Mouse (Mus musculus): ENCODE results near the gene Xirp1. TPM values are rescaled to one million over a fixed set of nuclear protein-coding genes. Genes with fewer than 3 reads are reported as not detected.

The Xirp1 gene
- polyA plus RNA-seq (2016; fragmentation: Nextera tagmentation; extraction: Ambion mirVana) = 0.44 and 0.59 TPM in 2 replicates

GRCm38 (mm10) chr9:120023086-120023811 is at the start of gene Xirp1:
TSS of gene Xirp1 (minus strand) at chr9:120023598.
- no peak within 1 kb of the TSS for H3K27ac ChIP-seq
- H3K4me3 ChIP-seq (replicated peaks) = no peak within 1 kb of the TSS
- no peaks in the 10 kb centered on the region for H3K36me3 ChIP-seq
- WGBS = 87% methylated on average over 18 of the region's 18 CpGs
- no peak within 1 kb of the TSS for H3K4me2 ChIP-seq
- no peaks in the 10 kb centered on the region for H3K9me3 ChIP-seq
- 0 out of 2 replicates have a peak, but pooled peaks have one; percentile 22 for ATAC-seq (ENCODE audit: insufficient number of reproducible peaks, insufficient read depth, low FRiP score, low TSS enrichment, low read depth)
- H3K4me1 ChIP-seq (replicated peaks) = peaks cover 6% of the 10 kb centered on the region; the same call in 1 of the 2 replicates
- no peak within 1 kb of the TSS for H3K9ac ChIP-seq (replicated peaks)
- H3K27me3 ChIP-seq = no peaks in the 10 kb centered on the region

GRCm38 (mm10) chr9:120073169-120073568 is 49.8 kb upstream of the Xirp1 start:
- no peak overlapping the region for H3K4me2 ChIP-seq
- WGBS = 20% methylated on average over 3 of the region's 3 CpGs
- H3K4me1 ChIP-seq (replicated peaks) = no peaks in the 10 kb centered on the region
- H3K9ac ChIP-seq (replicated peaks) = no peak overlapping the region
- H3K9me3 ChIP-seq = no peaks in the 10 kb centered on the region
- no peaks in the 10 kb centered on the region for H3K27me3 ChIP-seq
- no peaks in the 10 kb centered on the region for H3K36me3 ChIP-seq
- no peak for ATAC-seq (ENCODE audit: insufficient number of reproducible peaks, insufficient read depth, low FRiP score, low TSS enrichment, low read depth)
- H3K4me3 ChIP-seq (replicated peaks) = no peak overlapping the region
- H3K27ac ChIP-seq = no peak overlapping the region

- H3K36me3 ChIP-seq = no peaks in the 10 kb centered on the region
- WGBS = 78% methylated on average over 2 of the region's 2 CpGs
- no peak overlapping the region for H3K27ac ChIP-seq
- ATAC-seq (ENCODE audit: insufficient number of reproducible peaks, insufficient read depth, low FRiP score, low TSS enrichment, low read depth) = no peak
- H3K4me3 ChIP-seq (replicated peaks) = no peak overlapping the region
- H3K27me3 ChIP-seq = no peaks in the 10 kb centered on the region
- H3K4me1 ChIP-seq (replicated peaks) = no peaks in the 10 kb centered on the region
- no peaks in the 10 kb centered on the region for H3K9me3 ChIP-seq
- H3K4me2 ChIP-seq = no peak overlapping the region
- no peak overlapping the region for H3K9ac ChIP-seq (replicated peaks)
Observed at GRCm38 (mm10) chr9:120071251-120071650, 47.9 kb upstream of the Xirp1 start.

GRCm38 (mm10) chr9:120069779-120070178 is 46.4 kb upstream of the Xirp1 start, which contains the start of gene Cx3cr1:
TSS of gene Cx3cr1 (minus strand) at chr9:120069879.
- 75% methylated on average over 11 of the region's 11 CpGs for WGBS
- no peak for ATAC-seq (ENCODE audit: insufficient number of reproducible peaks, insufficient read depth, low FRiP score, low TSS enrichment, low read depth)
- H3K9ac ChIP-seq (replicated peaks) = no peak within 1 kb of the TSS

GRCm38 (mm10) chr9:120068047-120068446 is 44.6 kb upstream of the Xirp1 start:
- no peak overlapping the region for H3K4me3 ChIP-seq (replicated peaks)
- H3K4me2 ChIP-seq = no peak overlapping the region
- no peak overlapping the region for H3K9ac ChIP-seq (replicated peaks)
- no peaks in the 10 kb centered on the region for H3K27me3 ChIP-seq
- no peak for ATAC-seq (ENCODE audit: insufficient number of reproducible peaks, insufficient read depth, low FRiP score, low TSS enrichment, low read depth)
- no peak overlapping the region for H3K27ac ChIP-seq
- 55% methylated on average over 10 of the region's 10 CpGs for WGBS
- H3K9me3 ChIP-seq = no peaks in the 10 kb centered on the region
- no peaks in the 10 kb centered on the region for H3K4me1 ChIP-seq (replicated peaks)
- no peaks in the 10 kb centered on the region for H3K36me3 ChIP-seq

More at GRCm38 (mm10) chr9:120069779-120070178, 46.4 kb upstream of the Xirp1 start, which contains the start of gene Cx3cr1:
- H3K4me1 ChIP-seq (replicated peaks) = no peaks in the 10 kb centered on the region
- H3K27me3 ChIP-seq = no peaks in the 10 kb centered on the region
- H3K4me2 ChIP-seq = no peak within 1 kb of the TSS
- H3K9me3 ChIP-seq = no peaks in the 10 kb centered on the region
- H3K36me3 ChIP-seq = no peaks in the 10 kb centered on the region
- H3K27ac ChIP-seq = no peak within 1 kb of the TSS
- no peak within 1 kb of the TSS for H3K4me3 ChIP-seq (replicated peaks)

- Histone ChIP-seq H3K4me3 (replicated peaks) (no peak overlapping the region), H3K36me3 (no peaks in the 10 kb centered on the region), H3K4me1 (replicated peaks) (no peaks in the 10 kb centered on the region), H3K4me2 (no peak overlapping the region), H3K27ac (no peak overlapping the region), H3K27me3 (no peaks in the 10 kb centered on the region), H3K9me3 (no peaks in the 10 kb centered on the region), H3K9ac (replicated peaks) (no peak overlapping the region)
- ATAC-seq (ENCODE audit: insufficient number of reproducible peaks, insufficient read depth, low FRiP score, low TSS enrichment, low read depth) = no peak
- WGBS = 81% methylated on average over 2 of the region's 2 CpGs
Observed at GRCm38 (mm10) chr9:120067609-120068008, 44.2 kb upstream of the Xirp1 start.

GRCm38 (mm10) chr9:120064317-120064716 is 40.9 kb upstream of the Xirp1 start:
- 65% methylated on average over 4 of the region's 4 CpGs for WGBS
- no peak overlapping the region for H3K4me2 ChIP-seq
- no peak; the same call in 1 of the 2 replicates for ATAC-seq (ENCODE audit: insufficient number of reproducible peaks, insufficient read depth, low FRiP score, low TSS enrichment, low read depth)
- H3K36me3 ChIP-seq = no peaks in the 10 kb centered on the region
- no peak overlapping the region for H3K4me3 ChIP-seq (replicated peaks)
- H3K9ac ChIP-seq (replicated peaks) = no peak overlapping the region
- 0 out of 2 replicates have a peak, but pooled peaks cover 3% of the 10 kb centered on the region for H3K9me3 ChIP-seq
- no peak overlapping the region for H3K27ac ChIP-seq
- H3K4me1 ChIP-seq (replicated peaks) = no peaks in the 10 kb centered on the region
- no peaks in the 10 kb centered on the region for H3K27me3 ChIP-seq

- H3K27ac ChIP-seq = no peak overlapping the region
- no peak overlapping the region for H3K9ac ChIP-seq (replicated peaks)
- 0 out of 2 replicates have a peak, but pooled peaks cover 3% of the 10 kb centered on the region for H3K9me3 ChIP-seq
- 68% methylated on average over 3 of the region's 3 CpGs for WGBS
- H3K27me3 ChIP-seq = no peaks in the 10 kb centered on the region
- no peak for ATAC-seq (ENCODE audit: insufficient number of reproducible peaks, insufficient read depth, low FRiP score, low TSS enrichment, low read depth)
- no peaks in the 10 kb centered on the region for H3K4me1 ChIP-seq (replicated peaks)
- H3K4me2 ChIP-seq = no peak overlapping the region
- no peaks in the 10 kb centered on the region for H3K36me3 ChIP-seq
- no peak overlapping the region for H3K4me3 ChIP-seq (replicated peaks)
Observed at GRCm38 (mm10) chr9:120058730-120059129, 35.3 kb upstream of the Xirp1 start.

GRCm38 (mm10) chr9:120056201-120056600 is 32.8 kb upstream of the Xirp1 start:
- Histone ChIP-seq H3K4me3 (replicated peaks) (no peak overlapping the region), H3K4me1 (replicated peaks) (no peaks in the 10 kb centered on the region), H3K27me3 (no peaks in the 10 kb centered on the region), H3K36me3 (no peaks in the 10 kb centered on the region), H3K9ac (replicated peaks) (no peak overlapping the region), H3K4me2 (no peak overlapping the region), H3K27ac (no peak overlapping the region), H3K9me3 (0 out of 2 replicates have a peak, but pooled peaks cover 3% of the 10 kb centered on the region)
- WGBS = 76% methylated on average over 9 of the region's 9 CpGs
- ATAC-seq (ENCODE audit: insufficient number of reproducible peaks, insufficient read depth, low FRiP score, low TSS enrichment, low read depth) = no peak

GRCm38 (mm10) chr9:120054545-120055277 is 31.3 kb upstream of the Xirp1 start:
- no peak overlapping the region for H3K27ac ChIP-seq
- H3K4me3 ChIP-seq (replicated peaks) = no peak overlapping the region
- no peak overlapping the region for H3K9ac ChIP-seq (replicated peaks)
- no peaks in the 10 kb centered on the region for H3K27me3 ChIP-seq
- H3K4me2 ChIP-seq = no peak overlapping the region
- no peak for ATAC-seq (ENCODE audit: insufficient number of reproducible peaks, insufficient read depth, low FRiP score, low TSS enrichment, low read depth)
- H3K4me1 ChIP-seq (replicated peaks) = no peaks in the 10 kb centered on the region
- WGBS = 59% methylated on average over 8 of the region's 8 CpGs
- no peaks in the 10 kb centered on the region for H3K9me3 ChIP-seq
- no peaks in the 10 kb centered on the region for H3K36me3 ChIP-seq

- Histone ChIP-seq H3K4me3 (replicated peaks) (no peak overlapping the region), H3K4me1 (replicated peaks) (no peaks in the 10 kb centered on the region), H3K4me2 (no peak overlapping the region), H3K27ac (no peak overlapping the region), H3K36me3 (no peaks in the 10 kb centered on the region), H3K9ac (replicated peaks) (no peak overlapping the region), H3K27me3 (no peaks in the 10 kb centered on the region), H3K9me3 (no peaks in the 10 kb centered on the region)
- no peak for ATAC-seq (ENCODE audit: insufficient number of reproducible peaks, insufficient read depth, low FRiP score, low TSS enrichment, low read depth)
- WGBS = 85% methylated on average over 3 of the region's 3 CpGs
Observed at GRCm38 (mm10) chr9:120049407-120049806, 26.0 kb upstream of the Xirp1 start.

Measured in limb, embryonic 12.5 days (tissue).